Mouse (Mus musculus): ENCODE results near the gene Olfr49.

The Olfr49 gene

GRCm38 (mm10) chr14:54261386-54261785 is 23.4 kb downstream of the Olfr49 start:
- no peak for DNase-seq (ENCODE audit: low spot score in 2 of 2)

GRCm38 (mm10) chr14:54260196-54260595 is 24.5 kb downstream of the Olfr49 start:
- DNase-seq (ENCODE audit: low spot score in 2 of 2) = no peak

GRCm38 (mm10) chr14:54259722-54260085 is 25.0 kb downstream of the Olfr49 start:
- DNase-seq (ENCODE audit: low spot score in 2 of 2) = no peak

- peak; percentile 53 to 68 for DNase-seq (ENCODE audit: low spot score in 2 of 2)
Measured at GRCm38 (mm10) chr14:54259003-54259721, 25.6 kb downstream of the Olfr49 start.

GRCm38 (mm10) chr14:54258131-54258670 is 26.5 kb downstream of the Olfr49 start:
- DNase-seq (ENCODE audit: low spot score in 2 of 2) = no peak

- no peak for DNase-seq (ENCODE audit: low spot score in 2 of 2)
Measured at GRCm38 (mm10) chr14:54254670-54255202, 30.0 kb downstream of the Olfr49 start.

GRCm38 (mm10) chr14:54253741-54254291 is 30.9 kb downstream of the Olfr49 start, which contains the start of the genes Dad1 and Abhd4:
Gene Dad1 (minus strand): TSS chr14:54254104.
Gene Abhd4 (plus strand): TSS chr14:54254188.
- DNase-seq (ENCODE audit: low spot score in 2 of 2) = peak; percentile 93 to 94

- no peak for DNase-seq (ENCODE audit: low spot score in 2 of 2)
Measured at GRCm38 (mm10) chr14:54250122-54250521, 34.6 kb downstream of the Olfr49 start.

GRCm38 (mm10) chr14:54249326-54249725 is 35.4 kb downstream of the Olfr49 start:
- no peak for DNase-seq (ENCODE audit: low spot score in 2 of 2)

GRCm38 (mm10) chr14:54246232-54246631 is 38.5 kb downstream of the Olfr49 start:
- DNase-seq (ENCODE audit: low spot score in 2 of 2) = no peak

- no peak for DNase-seq (ENCODE audit: low spot score in 2 of 2)
Measured at GRCm38 (mm10) chr14:54244183-54244582, 40.6 kb downstream of the Olfr49 start.

- DNase-seq (ENCODE audit: low spot score in 2 of 2) = no peak
Measured at GRCm38 (mm10) chr14:54240542-54240941, 44.2 kb downstream of the Olfr49 start.

- peak; percentile 93 to 98 for DNase-seq (ENCODE audit: low spot score in 2 of 2)
Measured at GRCm38 (mm10) chr14:54239002-54239736, 45.6 kb downstream of the Olfr49 start.

- DNase-seq (ENCODE audit: low spot score in 2 of 2) = no peak
Measured at GRCm38 (mm10) chr14:54236881-54237280, 47.9 kb downstream of the Olfr49 start.

GRCm38 (mm10) chr14:54235825-54236540 is 48.8 kb downstream of the Olfr49 start:
- DNase-seq (ENCODE audit: low spot score in 2 of 2) = no peak

GRCm38 (mm10) chr14:54234231-54235040 is 50.3 kb downstream of the Olfr49 start:
- no peak for DNase-seq (ENCODE audit: low spot score in 2 of 2)

- no peak for DNase-seq (ENCODE audit: low spot score in 2 of 2)
Measured at GRCm38 (mm10) chr14:54233559-54234143, 51.1 kb downstream of the Olfr49 start.

- peak; percentile 82 to 88 for DNase-seq (ENCODE audit: low spot score in 2 of 2)
Measured at GRCm38 (mm10) chr14:54232811-54233558, 51.8 kb downstream of the Olfr49 start.

GRCm38 (mm10) chr14:54232143-54232542 is 52.6 kb downstream of the Olfr49 start:
- DNase-seq (ENCODE audit: low spot score in 2 of 2) = no peak
